20 mouse cellular contexts compared by ENCODE assay signal in genomic region chrX:166981003-166981402, GRCm38 (mm10).
A peak's percentile ranks its signal among the peaks of the same experiment; 100 is the strongest.
DNase-seq lines count a peak whose midpoint lies in the region; ATAC-seq and TF ChIP-seq lines count a peak whose summit lies in the region.
"Had no signal": no experiment of that assay in that cellular context is flagged by ENCODE, and none has a peak within 500 bp of the region (broad histone marks: within the 10 kb centered on the region; RNA-seq: fewer than 3 reads in every experiment).

No protein-coding gene starts in this region.

- no peak for ATAC-seq in heart, embryonic 16.5 days (replicated peaks; ENCODE audit: extremely low read depth, insufficient read depth, low FRiP score)
- no peak for ATAC-seq in kidney, postnatal 0 days (replicated peaks; ENCODE audit: low FRiP score, low read depth)
- no peak for ATAC-seq in stomach, embryonic 16.5 days (ENCODE audit: insufficient read depth, low FRiP score)
- no peak for ATAC-seq in forebrain, embryonic 11.5 days (replicated peaks; ENCODE audit: low FRiP score)
- ATAC-seq: forebrain, embryonic 15.5 days; hindbrain, postnatal 0 days; intestine, postnatal 0 days; liver, embryonic 12.5 days; midbrain, embryonic 16.5 days had no signal

- no peaks in the 10 kb centered on the region for H3K9me3 ChIP-seq in heart, embryonic 16.5 days (replicated peaks; ENCODE audit: control insufficient read depth, low read length)
- no peaks in the 10 kb centered on the region for H3K9me3 ChIP-seq in kidney, postnatal 0 days (replicated peaks; ENCODE audit: low read length)
- H3K9me3 ChIP-seq in stomach, embryonic 16.5 days (replicated peaks; ENCODE audit: control insufficient read depth, low read length), result no peaks in the 10 kb centered on the region
- no peaks in the 10 kb centered on the region for H3K9me3 ChIP-seq in forebrain, embryonic 11.5 days (ENCODE audit: control insufficient read depth, low read length)
- H3K9me3 ChIP-seq: embryonic facial prominence, embryonic 12.5 days; forebrain, embryonic 15.5 days; heart, embryonic 12.5 days; limb, embryonic 12.5 days; liver, embryonic 12.5 days had no signal

- H3K4me2 ChIP-seq in heart, embryonic 16.5 days (ENCODE audit: low read depth, low read length), result no peak overlapping the region
- H3K4me2 ChIP-seq in kidney, postnatal 0 days (ENCODE audit: low read length), result no peak overlapping the region
- H3K4me2 ChIP-seq in stomach, embryonic 16.5 days (ENCODE audit: low read depth, low read length), result no peak overlapping the region
- H3K4me2 ChIP-seq in forebrain, embryonic 11.5 days (ENCODE audit: low read depth, low read length, severe bottlenecking), result no peak overlapping the region
- H3K4me2 ChIP-seq: embryonic facial prominence, embryonic 12.5 days; forebrain, embryonic 15.5 days; heart, embryonic 12.5 days; limb, embryonic 12.5 days; liver, embryonic 12.5 days; lung, embryonic 14.5 days had no signal

- H3K4me1 ChIP-seq in heart, embryonic 16.5 days (ENCODE audit: control insufficient read depth, insufficient read depth, low read length), result 0 out of 2 replicates have a peak, but pooled peaks cover 5% of the 10 kb centered on the region
- no peaks in the 10 kb centered on the region for H3K4me1 ChIP-seq in kidney, postnatal 0 days (replicated peaks; ENCODE audit: insufficient read depth, low read length)
- no peaks in the 10 kb centered on the region for H3K4me1 ChIP-seq in stomach, embryonic 16.5 days (ENCODE audit: control insufficient read depth, insufficient read depth, low read length)
- no peaks in the 10 kb centered on the region for H3K4me1 ChIP-seq in forebrain, embryonic 11.5 days (replicated peaks; ENCODE audit: control insufficient read depth, insufficient read depth, low read length)
- H3K4me1 ChIP-seq: embryonic facial prominence, embryonic 12.5 days; forebrain, embryonic 15.5 days; heart, embryonic 12.5 days; limb, embryonic 12.5 days; liver, embryonic 12.5 days had no signal

- no peak overlapping the region for H3K9ac ChIP-seq in heart, embryonic 16.5 days (ENCODE audit: low read length)
- no peak overlapping the region for H3K9ac ChIP-seq in kidney, postnatal 0 days (ENCODE audit: low read depth, low read length)
- no peak overlapping the region for H3K9ac ChIP-seq in stomach, embryonic 16.5 days (ENCODE audit: low read length)
- no peak overlapping the region for H3K9ac ChIP-seq in forebrain, embryonic 11.5 days (ENCODE audit: low read length)
- H3K9ac ChIP-seq: embryonic facial prominence, embryonic 12.5 days; forebrain, embryonic 15.5 days; heart, embryonic 12.5 days; limb, embryonic 12.5 days; liver, embryonic 12.5 days; lung, embryonic 14.5 days had no signal

- H3K4me3 ChIP-seq in heart, embryonic 16.5 days (ENCODE audit: low read length), result no peak overlapping the region
- no peak overlapping the region for H3K4me3 ChIP-seq in kidney, postnatal 0 days (replicated peaks; ENCODE audit: low read depth, low read length)
- no peak overlapping the region for H3K4me3 ChIP-seq in stomach, embryonic 16.5 days (replicated peaks; ENCODE audit: low read length)
- H3K4me3 ChIP-seq in forebrain, embryonic 11.5 days (ENCODE audit: low read depth, low read length), result no peak overlapping the region
- H3K4me3 ChIP-seq: embryonic facial prominence, embryonic 12.5 days; forebrain, embryonic 15.5 days; heart, embryonic 12.5 days; limb, embryonic 12.5 days; liver, embryonic 12.5 days had no signal

- TF ChIP-seq CTCF in kidney, postnatal 0 days (IDR thresholded peaks at IDR 0.05; ENCODE audit: low read depth), result no peak

- H3K36me3 ChIP-seq in heart, embryonic 16.5 days (ENCODE audit: control insufficient read depth, insufficient read depth), result no peaks in the 10 kb centered on the region
- no peaks in the 10 kb centered on the region for H3K36me3 ChIP-seq in kidney, postnatal 0 days (ENCODE audit: insufficient read depth, low read length)
- no peaks in the 10 kb centered on the region for H3K36me3 ChIP-seq in stomach, embryonic 16.5 days (ENCODE audit: control insufficient read depth, insufficient read depth, low read length)
- H3K36me3 ChIP-seq in forebrain, embryonic 11.5 days (ENCODE audit: control insufficient read depth, insufficient read depth, low read length), result no peaks in the 10 kb centered on the region
- H3K36me3 ChIP-seq: embryonic facial prominence, embryonic 12.5 days; forebrain, embryonic 15.5 days; heart, embryonic 12.5 days; limb, embryonic 12.5 days; liver, embryonic 12.5 days had no signal

- peak overlapping the region; percentile 42; the same call in 1 of the 2 replicates for H3K27ac ChIP-seq in heart, embryonic 16.5 days (ENCODE audit: low read length)
- H3K27ac ChIP-seq in kidney, postnatal 0 days, result peak overlapping the region; percentile 42; the same call in 1 of the 2 replicates
- H3K27ac ChIP-seq in stomach, embryonic 16.5 days (ENCODE audit: low read length), result peak overlapping the region; percentile 46; the same call in 1 of the 2 replicates
- no peak overlapping the region for H3K27ac ChIP-seq in forebrain, embryonic 11.5 days (ENCODE audit: low read depth, low read length)
- H3K27ac ChIP-seq: embryonic facial prominence, embryonic 12.5 days; forebrain, embryonic 15.5 days; hindbrain, postnatal 0 days; limb, embryonic 12.5 days; liver, embryonic 12.5 days had no signal

- no peak for DNase-seq in heart, postnatal 36 days
- DNase-seq in thymus, postnatal 14 days, result peak; percentile 3
- DNase-seq in thymus, adult 18-20 months, result no peak
- DNase-seq in kidney, postnatal 0 days (ENCODE audit: low spot score), result peak; percentile 64
- DNase-seq in cerebellum, postnatal 14 days, result no peak
- no peak for DNase-seq in forebrain, embryonic 11.5 days (ENCODE audit: low spot score)
- DNase-seq: cerebellum, adult 2 months; heart, postnatal 4 days; lung, embryonic 14.5 days; lung, postnatal 4 days had no signal

- no peaks in the 10 kb centered on the region; the same call in 1 of the 2 replicates for H3K27me3 ChIP-seq in heart, embryonic 16.5 days (ENCODE audit: control insufficient read depth, insufficient read depth, low read length)
- no peaks in the 10 kb centered on the region for H3K27me3 ChIP-seq in kidney, postnatal 0 days (ENCODE audit: insufficient read depth, low read length)
- no peaks in the 10 kb centered on the region; the same call in 1 of the 2 replicates for H3K27me3 ChIP-seq in stomach, embryonic 16.5 days (ENCODE audit: control insufficient read depth, insufficient read depth, low read length)
- H3K27me3 ChIP-seq in forebrain, embryonic 11.5 days (ENCODE audit: control insufficient read depth, insufficient read depth, low read length), result no peaks in the 10 kb centered on the region; the same call in 1 of the 2 replicates
- H3K27me3 ChIP-seq: embryonic facial prominence, embryonic 12.5 days; forebrain, embryonic 15.5 days; heart, embryonic 12.5 days had no signal

- intact Hi-C loops in heart, postnatal 36 days (cut with DNase I), result no loop called here

- WGBS in heart, embryonic 16.5 days, result 51% methylated on average over 6 of the region's 6 CpGs
- 59% methylated on average over 6 of the region's 6 CpGs for WGBS in kidney, postnatal 0 days
- WGBS in stomach, embryonic 16.5 days, result 57% methylated on average over 6 of the region's 6 CpGs
- 85% methylated on average over 6 of the region's 6 CpGs for WGBS in forebrain, embryonic 11.5 days

Comparison
In these comparisons a context has a peak if more than half of its experiments do, and no peak if none do; other contexts are left out.
1. DNase-seq: peak in thymus, postnatal 14 days (single experiment) and kidney, postnatal 0 days (single experiment); none in heart, postnatal 36 days (0 of 2), thymus, adult 18-20 months (0 of 2), cerebellum, postnatal 14 days (0 of 2) and forebrain, embryonic 11.5 days (single experiment).